Mouse (Mus musculus) hindbrain, embryonic 14.5 days (tissue): Measurements from ENCODE around the gene Fbxo11. TPM values are rescaled to one million over a fixed set of nuclear protein-coding genes. Genes with fewer than 3 reads are reported as not detected.
"Not testable (repeated sequence)": the region's sequence is repeated elsewhere in the genome, so short reads cannot be mapped to it uniquely, and the experiment has no call there.

Experiments
- ATAC-seq: fragments of 200-750 bp; cut with Nextera tagmentation; 2 replicates; pipeline ENCODE4 v1.8.0; 2017; ENCODE audit warnings: moderate number of reproducible peaks, mild to moderate bottlenecking, moderate TSS enrichment, moderate library complexity; ENCODE audit not compliant: low FRiP score
- DNase-seq: peaks from one replicate; pipeline ENCODE4 v3.0.0-alpha.2; 2015; ENCODE audit warnings: low spot score
- H3K27ac ChIP-seq: fragments of 300-500 bp; sonication (generic); 2 replicates; pipeline ENCODE4 v1.5.1; 2014; ENCODE audit warnings: mild to moderate bottlenecking, moderate library complexity
- H3K27me3 ChIP-seq: fragments of 300-500 bp; sonication (generic); 2 replicates; pipeline ENCODE4 v1.6.1; 2014; ENCODE audit warnings: mild to moderate bottlenecking, low read length, mixed read lengths; ENCODE audit not compliant: control insufficient read depth, insufficient read depth
- H3K36me3 ChIP-seq: fragments of 300-500 bp; sonication (generic); replicated peaks from 2 replicates; pipeline ENCODE4 v1.6.1; 2014; ENCODE audit not compliant: control insufficient read depth, insufficient read depth
- H3K4me1 ChIP-seq: fragments of 300-500 bp; sonication (generic); replicated peaks from 2 replicates; pipeline ENCODE4 v1.6.1; 2014; ENCODE audit warnings: antibody characterized with exemption, low read length, mixed read lengths; ENCODE audit not compliant: control insufficient read depth, insufficient read depth
- H3K4me2 ChIP-seq: fragments of 300-500 bp; sonication (generic); replicated peaks from 2 replicates; pipeline ENCODE4 v1.6.1; 2014; ENCODE audit warnings: mild to moderate bottlenecking, moderate library complexity
- H3K4me3 ChIP-seq: fragments of 300-500 bp; sonication (generic); replicated peaks from 2 replicates; pipeline ENCODE4 v1.5.1; 2014; ENCODE audit warnings: mild to moderate bottlenecking, low read length
- H3K9ac ChIP-seq: fragments of 300-500 bp; sonication (generic); 2 replicates; pipeline ENCODE4 v1.6.1; 2014
- H3K9me3 ChIP-seq: fragments of 300-500 bp; sonication (generic); 2 replicates; pipeline ENCODE4 v1.6.1; 2016; ENCODE audit warnings: low read length; ENCODE audit not compliant: control insufficient read depth
- WGBS: fragments of 180-500 bp; shearing (Covaris S2); extraction: QIAGEN DNeasy Blood & Tissue Kit; methylation state at CpG from one replicate; pipeline ENCODE4 v1.1.7; 2014; 5-methylcytosine and 5-hydroxymethylcytosine counted together
- polyA plus RNA-seq: library from polyadenylated mRNA; unstranded; fragments of >200 nt; fragmentation: Nextera tagmentation; extraction: Ambion mirVana; gene quantifications from 2 replicates; pipeline ENCODE4 v1.2.1, GENCODE M21; 2014

Gene Fbxo11
- polyA plus RNA-seq, 1 experiment from 2014 or later: 42.0 TPM

DNA sequence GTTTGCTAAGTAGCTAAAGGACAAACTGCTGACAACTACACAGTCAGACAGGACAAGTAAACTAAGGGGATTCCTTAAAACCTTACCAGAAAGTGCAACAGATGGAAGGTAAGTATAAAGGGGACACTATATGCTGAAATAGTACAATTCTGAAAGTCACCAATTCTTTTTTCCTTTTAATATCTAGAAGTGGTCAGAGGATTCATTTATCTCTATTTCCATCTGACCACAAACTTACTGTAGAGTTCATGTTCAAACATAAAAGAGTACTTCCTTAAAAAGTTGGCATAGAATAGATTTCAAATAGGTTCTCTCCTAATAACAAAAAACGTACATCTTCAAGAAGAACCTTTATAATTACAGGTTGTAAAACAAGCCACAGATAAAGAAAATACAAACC is 71.8 kb downstream of the Fbxo11 start:
- H3K9me3 ChIP-seq: no peaks in the 10 kb centered on the region
- 92% methylated on average over 1 of the region's 1 CpGs for WGBS
- no peaks in the 10 kb centered on the region for H3K27me3 ChIP-seq
- no peak overlapping the region for H3K4me2 ChIP-seq
- H3K36me3 ChIP-seq: peaks cover 99% of the 10 kb centered on the region
- no peak overlapping the region for H3K9ac ChIP-seq
- no peak overlapping the region for H3K27ac ChIP-seq
- H3K4me1 ChIP-seq: no peaks in the 10 kb centered on the region
- no peak overlapping the region for H3K4me3 ChIP-seq
- no peak for DNase-seq
- no peak for ATAC-seq

DNA sequence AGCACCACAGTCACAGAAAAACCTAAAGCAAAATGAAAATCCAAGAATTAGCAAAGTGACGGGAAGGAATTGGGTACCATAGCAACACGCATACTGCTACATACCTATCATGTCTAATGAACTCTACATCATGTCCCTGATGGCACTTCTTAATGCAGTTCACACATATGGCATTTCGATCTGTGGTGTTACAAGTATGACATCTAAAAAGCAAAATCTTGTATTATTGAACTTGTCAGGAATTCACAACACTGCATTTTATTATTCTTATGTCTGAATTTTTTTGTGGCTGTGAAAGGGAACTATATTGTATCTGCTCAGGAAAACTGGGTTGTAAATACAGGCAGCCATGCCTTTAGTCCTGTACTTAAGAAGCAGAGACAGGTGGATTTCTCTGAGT is 72.9 kb downstream of the Fbxo11 start:
- DNase-seq: no peak
- no peak overlapping the region for H3K4me3 ChIP-seq
- no peaks in the 10 kb centered on the region for H3K9me3 ChIP-seq
- ATAC-seq: no peak
- no peaks in the 10 kb centered on the region for H3K4me1 ChIP-seq
- H3K36me3 ChIP-seq: peaks cover 100% of the 10 kb centered on the region
- no peak overlapping the region for H3K9ac ChIP-seq
- no peaks in the 10 kb centered on the region for H3K27me3 ChIP-seq
- no peak overlapping the region for H3K27ac ChIP-seq
- WGBS: 85% methylated on average over 3 of the region's 3 CpGs
- H3K4me2 ChIP-seq: no peak overlapping the region

DNA sequence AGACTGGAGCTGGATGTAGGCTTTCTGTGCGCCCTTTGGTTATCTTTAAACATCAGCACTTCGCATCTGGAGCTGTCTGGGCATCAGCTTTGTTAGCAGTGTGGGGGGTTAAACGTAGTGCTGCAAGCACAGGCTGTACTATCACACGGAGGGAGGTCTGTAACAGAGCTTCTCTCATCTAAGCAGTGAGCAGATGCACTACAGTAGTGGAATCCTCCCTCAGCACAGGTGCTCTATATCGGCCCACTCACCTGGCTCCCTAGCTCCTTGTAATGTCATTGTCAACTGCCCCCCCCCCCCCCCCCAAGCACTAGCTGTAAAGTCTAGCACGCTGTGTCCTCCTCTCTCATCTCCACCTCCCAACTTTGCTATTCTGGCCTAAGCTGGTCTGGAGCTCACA is 77.6 kb downstream of the Fbxo11 start:
- DNase-seq: no peak
- no peak overlapping the region for H3K9ac ChIP-seq
- 75% methylated on average over 6 of the region's 6 CpGs for WGBS
- no peak for ATAC-seq
- H3K4me3 ChIP-seq: no peak overlapping the region
- no peak overlapping the region for H3K27ac ChIP-seq
- H3K36me3 ChIP-seq: peaks cover 100% of the 10 kb centered on the region
- H3K4me2 ChIP-seq: no peak overlapping the region
- no peaks in the 10 kb centered on the region for H3K9me3 ChIP-seq
- no peaks in the 10 kb centered on the region for H3K27me3 ChIP-seq
- no peaks in the 10 kb centered on the region for H3K4me1 ChIP-seq

DNA sequence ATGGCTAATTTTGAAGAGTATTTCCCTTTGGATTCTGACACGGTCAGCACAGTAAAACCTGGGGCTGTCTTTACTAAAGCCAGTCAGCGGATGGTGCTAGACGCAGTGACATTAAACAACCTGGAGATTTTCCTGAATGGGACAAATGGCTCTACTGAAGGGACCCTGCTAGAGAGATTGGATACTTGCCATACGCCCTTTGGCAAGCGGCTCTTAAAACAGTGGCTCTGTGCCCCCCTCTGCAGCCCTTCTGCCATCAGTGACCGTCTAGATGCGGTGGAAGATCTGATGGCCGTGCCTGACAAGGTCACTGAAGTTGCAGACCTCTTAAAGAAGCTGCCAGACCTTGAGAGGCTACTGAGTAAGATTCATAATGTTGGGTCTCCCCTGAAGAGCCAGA is 79.2 kb downstream of the Fbxo11 start:
- H3K4me3 ChIP-seq: no peak overlapping the region
- no peaks in the 10 kb centered on the region for H3K4me1 ChIP-seq
- ATAC-seq: no peak; the same call in 1 of the 2 replicates
- WGBS: 82% methylated on average over 8 of the region's 8 CpGs
- H3K27me3 ChIP-seq: no peaks in the 10 kb centered on the region
- H3K4me2 ChIP-seq: no peak overlapping the region
- no peaks in the 10 kb centered on the region for H3K9me3 ChIP-seq
- H3K36me3 ChIP-seq: peaks cover 99% of the 10 kb centered on the region
- H3K27ac ChIP-seq: no peak overlapping the region
- no peak for DNase-seq
- H3K9ac ChIP-seq: no peak overlapping the region

DNA sequence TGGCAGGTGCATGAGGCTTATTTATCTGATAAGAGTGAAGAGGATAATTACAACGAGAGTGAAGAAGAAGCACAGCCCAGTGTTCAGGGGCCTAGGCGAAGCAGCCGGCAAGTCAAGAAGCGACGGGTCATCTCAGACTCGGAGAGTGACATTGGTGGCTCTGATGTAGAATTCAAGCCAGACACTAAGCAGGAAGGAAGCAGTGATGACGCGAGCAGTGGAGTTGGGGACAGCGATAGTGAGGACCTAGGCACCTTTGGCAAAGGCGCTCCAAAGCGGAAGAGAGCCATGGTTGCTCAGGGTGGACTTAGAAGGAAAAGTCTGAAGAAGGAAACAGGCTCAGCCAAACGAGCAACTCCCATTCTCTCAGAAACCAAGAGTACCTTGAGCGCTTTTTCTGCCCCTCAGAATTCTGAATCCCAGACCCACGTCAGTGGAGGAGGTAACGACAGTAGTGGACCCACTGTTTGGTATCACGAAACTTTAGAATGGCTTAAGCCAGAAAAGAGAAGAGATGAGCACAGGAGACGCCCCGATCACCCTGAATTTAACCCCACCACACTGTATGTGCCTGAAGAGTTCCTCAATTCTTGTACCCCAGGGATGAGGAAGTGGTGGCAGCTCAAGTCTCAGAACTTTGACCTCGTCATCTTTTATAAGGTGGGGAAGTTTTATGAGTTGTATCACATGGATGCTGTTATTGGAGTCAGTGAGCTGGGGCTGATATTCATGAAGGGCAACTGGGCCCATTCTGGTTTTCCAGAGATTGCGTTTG is 80.5 kb downstream of the Fbxo11 start:
- Histone ChIP-seq H3K4me1 (no peaks in the 10 kb centered on the region), H3K36me3 (peaks cover 90% of the 10 kb centered on the region), H3K4me2 (no peak overlapping the region), H3K9ac (no peak overlapping the region), H3K9me3 (no peaks in the 10 kb centered on the region), H3K27ac (no peak overlapping the region), H3K4me3 (no peak overlapping the region), H3K27me3 (no peaks in the 10 kb centered on the region)
- WGBS: 91% methylated on average over 20 of the region's 20 CpGs
- ATAC-seq (no peak), DNase-seq (no peak)

DNA sequence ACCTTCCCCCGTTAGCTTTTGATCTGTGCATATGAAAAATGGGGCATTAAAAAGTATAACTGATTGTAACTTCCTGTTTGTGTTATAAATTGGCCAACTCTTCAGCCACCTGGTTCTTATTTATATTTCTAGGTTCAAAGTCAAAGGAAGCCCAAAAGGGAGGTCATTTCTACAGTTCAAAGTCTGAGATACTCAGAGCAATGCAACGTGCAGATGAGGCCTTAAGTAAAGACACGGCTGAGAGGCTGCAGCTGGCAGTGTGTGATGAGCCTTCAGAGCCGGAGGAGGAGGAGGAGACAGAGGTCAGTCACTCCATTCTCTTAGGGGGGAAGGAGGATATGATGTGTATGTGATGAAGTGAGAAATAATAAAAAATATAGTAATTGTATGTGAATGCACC is 81.8 kb downstream of the Fbxo11 start:
- H3K36me3 ChIP-seq: peaks cover 84% of the 10 kb centered on the region
- H3K4me2 ChIP-seq: no peak overlapping the region
- ATAC-seq (no peak), DNase-seq (no peak)
- H3K4me3 ChIP-seq: no peak overlapping the region
- H3K27ac ChIP-seq: no peak overlapping the region
- no peak overlapping the region for H3K9ac ChIP-seq
- no peaks in the 10 kb centered on the region for H3K9me3 ChIP-seq
- WGBS: 80% methylated on average over 4 of the region's 4 CpGs
- no peaks in the 10 kb centered on the region for H3K4me1 ChIP-seq
- H3K27me3 ChIP-seq: no peaks in the 10 kb centered on the region

DNA sequence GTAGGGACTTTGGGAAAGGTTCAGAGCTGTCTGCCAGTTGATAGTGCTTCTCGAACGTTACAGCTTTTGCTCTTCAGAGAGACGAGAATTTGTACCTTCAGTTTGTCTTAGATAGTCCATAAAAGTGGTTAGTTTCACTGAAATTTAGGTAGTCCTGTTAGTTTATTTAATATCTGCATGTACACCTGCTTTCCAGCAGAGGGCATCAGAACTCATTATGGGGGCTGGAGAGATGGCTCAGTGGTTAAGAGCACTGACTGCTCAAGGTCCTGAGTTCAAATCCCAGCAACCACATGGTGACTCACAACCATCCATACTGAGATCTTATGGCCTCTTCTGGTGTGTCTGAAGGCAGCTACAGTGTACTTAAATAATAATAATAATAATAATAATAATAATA is 83.0 kb downstream of the Fbxo11 start:
- Histone ChIP-seq H3K4me1 (no peaks in the 10 kb centered on the region), H3K27ac (no peak overlapping the region), H3K4me2 (no peak overlapping the region), H3K9me3 (no peaks in the 10 kb centered on the region), H3K36me3 (peaks cover 81% of the 10 kb centered on the region), H3K27me3 (no peaks in the 10 kb centered on the region), H3K9ac (no peak overlapping the region), H3K4me3 (no peak overlapping the region)
- ATAC-seq (no peak), DNase-seq (no peak)
- WGBS: 93% methylated on average over 3 of the region's 3 CpGs

DNA sequence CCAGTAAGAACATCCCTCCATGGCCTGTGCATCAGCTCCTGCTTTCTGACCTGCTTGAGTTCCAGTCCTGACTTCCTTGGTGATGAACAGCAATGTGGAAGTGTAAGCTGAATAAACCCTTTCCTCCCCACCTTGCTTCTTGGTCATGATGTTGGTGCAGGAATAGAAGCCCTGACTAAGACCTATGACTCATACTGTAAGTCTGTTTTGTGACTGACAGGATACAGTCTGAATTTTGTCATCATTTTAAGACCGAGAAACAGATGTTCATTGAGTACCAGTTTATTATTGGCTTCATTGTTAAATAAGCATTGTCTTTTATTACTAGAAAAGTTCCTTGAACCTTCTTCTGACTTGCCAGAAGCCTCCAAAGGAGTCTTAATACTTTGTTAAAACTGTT is 85.4 kb downstream of the Fbxo11 start:
- H3K27ac ChIP-seq, ATAC-seq, H3K4me1 ChIP-seq, H3K27me3 ChIP-seq, H3K4me2 ChIP-seq, H3K9me3 ChIP-seq, H3K9ac ChIP-seq, DNase-seq, H3K4me3 ChIP-seq: not testable (repeated sequence)
- peaks cover 57% of the 10 kb centered on the region for H3K36me3 ChIP-seq
- WGBS: 91% methylated on average over 1 of the region's 1 CpGs

DNA sequence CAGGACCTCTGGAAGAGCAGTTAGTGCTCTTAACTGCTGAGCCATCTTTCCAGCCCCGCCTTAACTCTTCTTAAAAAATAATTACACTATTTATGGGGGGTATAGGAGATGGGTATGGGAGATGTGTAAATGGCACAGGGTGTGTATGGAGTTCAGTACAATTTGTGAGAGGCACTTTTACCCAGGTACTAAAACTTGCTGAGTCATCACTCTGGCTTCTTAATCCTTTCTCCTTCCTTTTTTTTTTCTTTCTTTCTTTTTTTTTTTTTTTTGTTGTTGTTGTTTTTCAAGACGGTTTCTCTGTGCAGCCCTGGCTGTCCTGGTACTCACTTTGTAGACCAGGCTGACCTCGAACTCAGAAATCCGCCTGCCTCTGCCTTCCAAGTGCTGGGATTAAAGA is 88.2 kb downstream of the Fbxo11 start:
- H3K4me2 ChIP-seq, H3K27me3 ChIP-seq, H3K9me3 ChIP-seq, H3K27ac ChIP-seq, ATAC-seq, DNase-seq, H3K4me3 ChIP-seq, H3K9ac ChIP-seq: not testable (repeated sequence)
- H3K4me1 ChIP-seq: peaks cover 15% of the 10 kb centered on the region
- WGBS: 94% methylated on average over 4 of the region's 4 CpGs
- H3K36me3 ChIP-seq: peaks cover 30% of the 10 kb centered on the region
